Mouse (Mus musculus) kidney, postnatal 0 days (tissue): Measurements from ENCODE around the gene Ptprk. TPM values are rescaled to one million over a fixed set of nuclear protein-coding genes. Genes with fewer than 3 reads are reported as not detected.

Source experiments
- ATAC-seq: fragments of 200-750 bp; cut with Nextera tagmentation; replicated peaks from 2 replicates; pipeline ENCODE4 v1.8.0; 2017; ENCODE audit warnings: low read depth, moderate number of reproducible peaks, moderate TSS enrichment, moderate library complexity; ENCODE audit not compliant: low FRiP score
- DNase-seq: peaks from one replicate; pipeline ENCODE4 v3.0.0-alpha.2; 2016; ENCODE audit warnings: low spot score
- H3K27ac ChIP-seq: fragments of 300-500 bp; sonication (generic); 2 replicates; pipeline ENCODE4 v1.5.1; 2014; ENCODE audit warnings: mild to moderate bottlenecking
- H3K27me3 ChIP-seq: fragments of 300-500 bp; sonication (generic); 2 replicates; pipeline ENCODE4 v1.6.1; 2014; ENCODE audit warnings: low read length, mixed read lengths; ENCODE audit not compliant: insufficient read depth
- H3K36me3 ChIP-seq: fragments of 300-500 bp; sonication (generic); 2 replicates; pipeline ENCODE4 v1.6.1; 2014; ENCODE audit warnings: low read length, mixed read lengths; ENCODE audit not compliant: insufficient read depth
- H3K4me1 ChIP-seq: fragments of 300-500 bp; sonication (generic); replicated peaks from 2 replicates; pipeline ENCODE4 v1.6.1; 2014; ENCODE audit warnings: antibody characterized with exemption, low read length, mixed read lengths; ENCODE audit not compliant: insufficient read depth
- H3K4me2 ChIP-seq: fragments of 300-500 bp; sonication (generic); 2 replicates; pipeline ENCODE4 v1.6.1; 2014; ENCODE audit warnings: mild to moderate bottlenecking, low read length, moderate library complexity, mixed read lengths
- H3K4me3 ChIP-seq: fragments of 300-500 bp; sonication (generic); replicated peaks from 2 replicates; pipeline ENCODE4 v1.5.1; 2014; ENCODE audit warnings: low read depth, low read length
- H3K9ac ChIP-seq: fragments of 300-500 bp; sonication (generic); 2 replicates; pipeline ENCODE4 v1.6.1; 2014; ENCODE audit warnings: low read depth, low read length
- H3K9me3 ChIP-seq: fragments of 300-500 bp; sonication (generic); replicated peaks from 2 replicates; pipeline ENCODE4 v1.6.1; 2016; ENCODE audit warnings: low read length, inconsistent platforms, mixed read lengths
- CTCF ChIP-seq: IDR thresholded peaks from 2 replicates; pipeline ENCODE4 v1.5.1; 2016; ENCODE audit warnings: antibody characterized with exemption, low read depth, mild to moderate bottlenecking, moderate library complexity
- WGBS: fragments of 180-500 bp; shearing (Covaris S2); extraction: QIAGEN DNeasy Blood & Tissue Kit; methylation state at CpG from one replicate; pipeline ENCODE4 v1.1.7; 2014; 5-methylcytosine and 5-hydroxymethylcytosine counted together
- polyA plus RNA-seq: library from polyadenylated mRNA; unstranded; fragments of >200 nt; fragmentation: Nextera tagmentation; extraction: Ambion mirVana; gene quantifications from 2 replicates; pipeline ENCODE4 v1.2.1, GENCODE M21; 2015

Ptprk gene
- polyA plus RNA-seq, 1 experiment from 2014 or later: 24.5 TPM

DNA sequence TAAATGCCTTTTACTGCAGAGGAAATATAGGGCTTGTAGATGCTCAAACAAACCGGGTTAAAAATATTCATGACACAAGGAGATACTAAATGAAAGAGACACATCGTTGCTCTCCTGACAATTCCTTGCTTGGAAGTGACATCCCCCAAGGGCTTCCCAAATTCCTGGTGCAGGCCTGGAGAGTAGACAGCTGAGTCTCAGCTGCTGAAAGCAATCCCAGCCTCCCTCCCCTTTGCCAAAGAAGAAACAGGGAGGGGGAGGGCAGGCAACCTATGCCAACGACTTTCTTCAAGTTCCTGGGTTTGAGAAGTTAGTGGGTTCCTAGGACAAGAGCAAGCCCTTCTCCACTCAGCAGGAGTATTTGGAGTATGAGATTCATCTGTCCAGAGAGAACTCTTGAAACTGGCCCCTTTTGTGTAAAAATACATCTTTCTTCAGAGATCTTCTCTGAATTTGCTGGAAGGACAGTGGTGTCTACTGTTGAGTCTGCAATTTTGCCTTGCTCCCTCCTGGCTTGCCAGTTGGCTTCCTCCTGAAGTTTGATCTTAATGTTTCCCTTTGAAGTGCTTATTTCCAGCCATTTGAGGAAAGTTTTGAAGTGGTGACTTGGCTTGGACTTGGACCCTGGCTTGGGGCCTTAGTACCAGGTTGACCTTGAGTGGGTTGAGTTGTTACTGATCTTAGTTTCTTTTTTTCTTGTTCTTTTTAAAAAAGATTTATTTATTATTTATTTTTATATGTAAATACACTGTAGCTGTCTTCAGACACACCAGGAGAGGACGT, 111.6 kb downstream of the Ptprk start:
- Histone ChIP-seq H3K9ac (no peak overlapping the region), H3K36me3 (no peaks in the 10 kb centered on the region), H3K4me1 (no peaks in the 10 kb centered on the region), H3K9me3 (no peaks in the 10 kb centered on the region), H3K4me3 (no peak overlapping the region), H3K27ac (no peak overlapping the region), H3K27me3 (no peaks in the 10 kb centered on the region), H3K4me2 (no peak overlapping the region)
- 59% methylated on average over 4 of the region's 4 CpGs for WGBS
- no peak for DNase-seq
- TF ChIP-seq CTCF: no peak
- ATAC-seq: no peak

DNA sequence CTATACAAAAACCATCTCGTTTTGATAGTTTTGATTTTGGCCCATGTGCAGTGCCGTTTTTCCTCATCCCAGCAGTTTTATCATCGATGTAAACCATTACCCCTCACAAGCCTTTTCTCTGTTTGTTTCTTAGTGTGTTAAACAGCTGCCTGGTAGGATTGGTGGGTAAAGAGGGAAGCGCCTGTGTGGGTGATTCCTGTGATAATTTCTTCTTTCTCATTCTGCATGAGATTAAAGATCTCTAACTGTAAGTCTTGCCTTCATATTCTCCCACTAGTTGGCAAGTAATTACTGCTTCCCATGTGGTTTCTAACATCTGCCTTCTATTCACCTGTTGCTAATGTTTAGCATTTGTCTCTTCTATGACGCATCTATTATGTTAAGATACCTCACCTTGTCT, 116.8 kb downstream of the Ptprk start:
- H3K27ac ChIP-seq: no peak overlapping the region
- no peaks in the 10 kb centered on the region for H3K27me3 ChIP-seq
- no peak overlapping the region for H3K4me3 ChIP-seq
- ATAC-seq (no peak), DNase-seq (no peak)
- no peak overlapping the region for H3K4me2 ChIP-seq
- WGBS: 90% methylated on average over 5 of the region's 5 CpGs
- no peak overlapping the region for H3K9ac ChIP-seq
- no peak for TF ChIP-seq CTCF
- H3K4me1 ChIP-seq: no peaks in the 10 kb centered on the region
- H3K9me3 ChIP-seq: no peaks in the 10 kb centered on the region
- H3K36me3 ChIP-seq: no peaks in the 10 kb centered on the region

DNA sequence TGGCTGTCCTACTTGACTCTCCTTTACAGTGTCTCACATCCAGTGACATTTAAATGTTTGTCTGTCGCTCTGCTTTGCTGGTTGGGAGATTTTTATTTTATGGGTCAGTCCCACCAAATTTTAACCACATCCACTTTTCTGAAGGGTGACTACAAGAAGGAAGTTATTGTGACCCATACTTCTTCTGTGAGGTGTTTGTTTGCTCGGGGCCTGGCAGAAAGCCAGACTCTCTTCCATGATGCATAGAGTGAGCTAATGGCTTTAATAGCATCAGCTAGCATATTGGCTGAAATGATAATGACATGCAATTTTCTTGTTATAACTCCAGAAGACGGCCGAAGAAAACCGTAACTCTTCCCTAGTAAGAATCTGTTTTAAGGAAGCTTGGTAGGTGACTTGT, 119.0 kb downstream of the Ptprk start:
- no peaks in the 10 kb centered on the region for H3K36me3 ChIP-seq
- WGBS: 78% methylated on average over 5 of the region's 5 CpGs
- no peaks in the 10 kb centered on the region for H3K9me3 ChIP-seq
- no peaks in the 10 kb centered on the region for H3K27me3 ChIP-seq
- no peak for TF ChIP-seq CTCF
- H3K9ac ChIP-seq: no peak overlapping the region
- no peak for ATAC-seq
- H3K4me2 ChIP-seq: no peak overlapping the region
- no peak overlapping the region for H3K4me3 ChIP-seq
- no peak for DNase-seq
- H3K4me1 ChIP-seq: no peaks in the 10 kb centered on the region
- H3K27ac ChIP-seq: no peak overlapping the region

DNA sequence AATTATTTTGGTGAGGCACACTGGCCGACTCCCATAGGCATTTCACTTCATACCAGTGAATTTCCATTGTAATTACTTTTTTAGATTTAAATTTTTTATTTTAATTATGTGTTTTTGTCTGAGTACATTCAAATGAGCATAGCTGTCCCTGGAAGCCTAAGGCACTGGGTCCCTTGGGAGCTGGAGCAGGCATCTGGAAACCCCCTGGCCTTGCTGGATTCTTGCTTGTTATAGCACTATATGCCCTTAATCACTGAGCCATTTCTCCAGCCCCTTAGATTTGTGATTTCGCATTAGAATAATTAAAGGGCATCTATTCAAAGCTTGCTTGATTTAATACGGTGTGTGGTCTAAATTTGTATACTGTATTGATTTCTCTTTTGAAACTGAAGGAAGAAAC, 126.0 kb downstream of the Ptprk start:
- no peak overlapping the region for H3K9ac ChIP-seq
- ATAC-seq: no peak
- no peaks in the 10 kb centered on the region for H3K36me3 ChIP-seq
- H3K27ac ChIP-seq: no peak overlapping the region
- H3K9me3 ChIP-seq: no peaks in the 10 kb centered on the region
- no peak for TF ChIP-seq CTCF
- no peaks in the 10 kb centered on the region for H3K27me3 ChIP-seq
- DNase-seq: no peak
- no peak overlapping the region for H3K4me2 ChIP-seq
- H3K4me3 ChIP-seq: no peak overlapping the region
- WGBS: 92% methylated on average over 3 of the region's 3 CpGs
- no peaks in the 10 kb centered on the region for H3K4me1 ChIP-seq

DNA sequence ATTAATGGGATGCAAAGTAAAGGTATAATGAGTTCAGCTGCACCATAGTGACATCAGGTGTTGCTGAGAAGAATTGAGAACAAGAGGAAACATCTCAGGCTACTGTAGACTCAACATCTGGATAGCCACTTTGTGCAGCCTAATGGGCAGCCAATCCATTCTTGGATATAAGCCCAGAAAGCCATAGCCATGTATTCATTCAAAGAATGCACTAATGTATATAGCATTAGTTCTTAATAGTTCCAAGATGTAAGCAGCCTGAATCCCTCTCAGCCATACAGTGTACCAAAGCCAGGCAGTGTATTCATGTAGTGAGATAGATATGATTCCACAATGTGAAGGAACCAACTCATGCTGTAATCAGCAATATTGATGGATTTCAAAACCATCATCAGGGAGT, 134.8 kb downstream of the Ptprk start:
- Histone ChIP-seq H3K4me1 (no peaks in the 10 kb centered on the region), H3K4me2 (no peak overlapping the region), H3K4me3 (no peak overlapping the region), H3K27ac (no peak overlapping the region), H3K9ac (no peak overlapping the region), H3K27me3 (no peaks in the 10 kb centered on the region), H3K36me3 (no peaks in the 10 kb centered on the region), H3K9me3 (no peaks in the 10 kb centered on the region)
- ATAC-seq (no peak), DNase-seq (no peak)
- TF ChIP-seq CTCF: no peak

DNA sequence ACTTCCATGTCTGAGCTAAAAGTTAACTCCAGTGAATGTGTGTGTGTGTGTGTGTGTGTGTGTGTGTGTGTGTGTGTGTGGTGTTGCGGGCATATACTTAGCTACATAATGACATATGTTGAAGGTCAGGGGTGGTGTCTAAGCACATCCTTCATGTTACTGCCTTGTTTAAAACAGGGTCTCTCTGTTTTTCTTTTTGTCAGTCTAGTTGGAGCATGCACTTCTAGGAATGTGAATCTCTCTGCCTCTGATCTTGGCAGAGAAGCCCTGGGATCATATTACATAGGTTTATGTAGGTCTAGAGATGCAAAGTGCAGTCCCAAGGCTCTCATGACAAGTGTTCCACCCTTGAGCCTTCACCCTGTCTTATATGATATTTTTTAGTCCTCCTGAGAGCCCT, 137.5 kb downstream of the Ptprk start:
- no peaks in the 10 kb centered on the region for H3K9me3 ChIP-seq
- no peak overlapping the region for H3K4me2 ChIP-seq
- no peak overlapping the region for H3K27ac ChIP-seq
- no peak overlapping the region for H3K4me3 ChIP-seq
- no peaks in the 10 kb centered on the region for H3K36me3 ChIP-seq
- TF ChIP-seq CTCF: no peak
- no peak overlapping the region for H3K9ac ChIP-seq
- DNase-seq (peak; percentile 36), ATAC-seq (no peak)
- no peaks in the 10 kb centered on the region for H3K27me3 ChIP-seq
- 40% methylated on average over 1 of the region's 1 CpGs for WGBS
- no peaks in the 10 kb centered on the region for H3K4me1 ChIP-seq

DNA sequence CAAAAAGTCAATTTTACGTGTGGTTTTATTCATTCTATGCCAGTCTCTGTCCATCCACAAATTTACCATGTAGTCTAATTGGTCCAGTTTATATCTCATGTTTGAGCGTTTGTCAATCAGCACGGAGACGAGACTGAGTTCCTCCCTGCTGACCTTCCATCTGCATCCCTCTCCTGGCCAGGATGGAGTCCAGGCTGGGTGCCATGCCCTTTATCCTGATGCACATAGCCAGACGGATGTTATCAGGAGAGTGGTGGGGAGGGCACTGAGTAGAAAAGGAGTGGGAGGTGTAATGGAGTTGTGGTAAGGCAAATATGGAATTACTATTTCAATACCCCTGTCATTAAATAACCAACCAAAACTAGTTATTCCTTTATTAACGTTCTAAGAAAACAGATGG, 140.5 kb downstream of the Ptprk start:
- no peak overlapping the region for H3K4me3 ChIP-seq

More for the DNA sequence above, 140.5 kb downstream of the Ptprk start:
- Histone ChIP-seq H3K9me3 (no peaks in the 10 kb centered on the region), H3K4me2 (no peak overlapping the region), H3K36me3 (no peaks in the 10 kb centered on the region), H3K27ac (no peak overlapping the region), H3K27me3 (no peaks in the 10 kb centered on the region), H3K9ac (no peak overlapping the region), H3K4me1 (no peaks in the 10 kb centered on the region)
- no peak for TF ChIP-seq CTCF
- DNase-seq: no peak
- 82% methylated on average over 6 of the region's 6 CpGs for WGBS
- no peak for ATAC-seq
